17 mouse cellular contexts compared by ENCODE assay signal in genomic region chr3:146931190-146931589, GRCm38 (mm10).
"Had no signal": no experiment of that assay in that cellular context is flagged by ENCODE, and none has a peak within 500 bp of the region (broad histone marks: within the 10 kb centered on the region; RNA-seq: fewer than 3 reads in every experiment).

No protein-coding gene starts in this region.

- H3K4me1 ChIP-seq: neural tube, embryonic 12.5 days; neural tube, embryonic 13.5 days; neural tube, embryonic 15.5 days; stomach, embryonic 15.5 days had no signal

- H3K4me3 ChIP-seq: neural tube, embryonic 12.5 days; neural tube, embryonic 13.5 days; neural tube, embryonic 15.5 days; stomach, embryonic 15.5 days had no signal

- H3K27me3 ChIP-seq: neural tube, embryonic 12.5 days; neural tube, embryonic 13.5 days; neural tube, embryonic 15.5 days; stomach, embryonic 15.5 days had no signal

- H3K9ac ChIP-seq: neural tube, embryonic 12.5 days; neural tube, embryonic 13.5 days; neural tube, embryonic 15.5 days; stomach, embryonic 15.5 days had no signal

- H3K4me2 ChIP-seq: neural tube, embryonic 12.5 days; neural tube, embryonic 13.5 days; neural tube, embryonic 15.5 days; stomach, embryonic 15.5 days had no signal

- DNase-seq: retina, postnatal 1 day; right cerebral cortex, adult 18-20 months; right cerebral cortex, postnatal 14 days; right cerebral cortex, postnatal 25 days; right cerebral cortex, postnatal 4 days; spleen, adult 18-20 months; thymus, adult 18-20 months; thymus, adult 2 months; thymus, postnatal 14 days; thymus, postnatal 25 days; thymus, postnatal 36 days; thymus, postnatal 4 days had no signal

- H3K36me3 ChIP-seq: stomach, embryonic 15.5 days had no signal

- H3K9me3 ChIP-seq: neural tube, embryonic 12.5 days; neural tube, embryonic 13.5 days; neural tube, embryonic 15.5 days; stomach, embryonic 15.5 days had no signal

- H3K27ac ChIP-seq: neural tube, embryonic 12.5 days; neural tube, embryonic 13.5 days; neural tube, embryonic 15.5 days; stomach, embryonic 15.5 days; stomach, postnatal 0 days had no signal
